Mouse (Mus musculus): ENCODE measurements around the gene Btn2a2. TPM values are rescaled to one million over a fixed set of nuclear protein-coding genes. Genes with fewer than 3 reads are reported as not detected.

Gene Btn2a2
- total and polyA plus RNA-seq, 3 experiments, result 1.2 to 2.1 (median 1.3) TPM

DNA sequence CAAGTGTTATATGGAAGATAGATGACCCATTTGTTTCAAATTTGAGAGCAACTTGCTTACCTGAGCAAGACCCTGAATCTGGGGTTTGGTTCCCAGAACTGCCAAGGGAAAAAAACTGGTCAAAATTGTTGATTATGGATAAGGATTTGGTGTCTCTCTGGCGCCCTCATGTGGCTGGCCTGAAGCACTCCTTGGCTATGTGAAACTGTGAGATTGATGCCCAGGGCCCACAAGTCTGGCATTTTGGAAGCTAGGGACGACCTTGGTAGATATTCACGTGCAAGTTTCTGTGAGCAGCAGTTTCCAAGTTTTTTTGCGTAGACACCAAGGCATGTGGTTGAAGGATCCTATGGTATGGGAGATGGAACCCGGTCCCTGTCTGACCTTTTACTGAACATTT, 36.0 kb upstream of the Btn2a2 start (continued):
- peak; percentile 74 for TF ChIP-seq BHLHE40 (IDR thresholded peaks at IDR 0.05; ENCODE audit: low read depth, low read length)
- TF ChIP-seq NELFE (IDR thresholded peaks at IDR 0.05; ENCODE audit: low read depth, low read length), result peak; percentile 50; the same call in 1 of the 2 replicates
- no peak for TF ChIP-seq TBP (conservative IDR thresholded peaks at IDR 0.05; ENCODE audit: low read depth, low read length)
- peak; percentile 84 to 94 for TF ChIP-seq CTCF (conservative IDR thresholded peaks at IDR 0.05 in 1 of 2, IDR thresholded peaks at IDR 0.05 in 1 of 2; ENCODE audit: low read depth in 2 of 2, low read length in 2 of 2)
- TF ChIP-seq KAT2A (IDR thresholded peaks at IDR 0.05; ENCODE audit: insufficient replicate concordance, low read length), result no peak
- no peak for TF ChIP-seq ZKSCAN1 (IDR thresholded peaks at IDR 0.05; ENCODE audit: borderline replicate concordance, low read depth, low read length)
- TF ChIP-seq ZNF384 (IDR thresholded peaks at IDR 0.05; ENCODE audit: low read depth, low read length), result peak; percentile 89
- no peak for TF ChIP-seq MAX (IDR thresholded peaks at IDR 0.05; ENCODE audit: low read length)

DNA sequence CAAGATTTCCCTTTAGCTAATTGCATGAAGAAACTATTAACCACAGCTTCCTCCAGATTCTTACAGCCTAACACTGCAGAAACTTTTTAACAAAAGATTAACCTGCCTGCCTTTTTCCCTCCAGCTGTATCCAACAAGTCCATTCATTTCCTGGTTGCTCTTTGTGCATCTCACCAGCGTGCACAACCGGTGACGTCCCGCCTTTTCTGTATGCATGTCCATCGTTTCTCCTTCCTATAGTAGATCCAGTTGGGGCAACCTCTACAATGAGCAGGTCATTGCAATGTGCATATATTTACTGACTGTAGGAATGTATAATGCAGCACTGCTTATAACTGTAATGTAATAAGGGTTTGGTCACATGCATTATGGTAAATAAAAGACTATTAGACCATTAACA, 35.3 kb upstream of the Btn2a2 start:
- Histone ChIP-seq H3K4me3 (replicated peaks in 1 of 3; ENCODE audit: low read depth in 2 of 3, low read length in 2 of 3, poor library complexity in 1 of 3) (no peak overlapping the region), H3K79me2 (replicated peaks; ENCODE audit: control insufficient read depth, extremely low read depth, insufficient read depth, poor library complexity, severe bottlenecking) (no peaks in the 10 kb centered on the region), H3K9ac (ENCODE audit: insufficient read depth, low read depth) (no peak overlapping the region), H3K27ac (ENCODE audit: insufficient read depth, low read depth) (no peak overlapping the region), H3K4me2 (ENCODE audit: insufficient read depth, low read depth, poor library complexity, severe bottlenecking) (peak overlapping the region; percentile 8; the same call in 1 of the 2 replicates), H3K4me1 (ENCODE audit: control insufficient read depth in 1 of 2, insufficient read depth in 2 of 2) (peaks cover 3 to 53% of the 10 kb centered on the region in 2 experiments; a peak in 3 of 4 replicates), H3K36me3 (replicated peaks in 1 of 2; ENCODE audit: control insufficient read depth in 1 of 2, insufficient read depth in 1 of 2, low read length in 1 of 2) (no peaks in the 10 kb centered on the region), H3K9me3 (replicated peaks; ENCODE audit: low read length) (no peaks in the 10 kb centered on the region), H3K27me3 (replicated peaks) (no peaks in the 10 kb centered on the region)
- in situ Hi-C loops (cut with MboI; ENCODE audit: low pct_ligation_motif_present, low pct_unique_long_range_greater_than_20kb, low sequenced_read_pairs), result loop anchor here (5.0 to 25.0 kb wide), 3 partner anchors 92 to 1587 kb away; partner anchors contain the start of genes Hist1h2ah, Hist1h2bk and Zfp184
- dilution Hi-C loops (cut with MboI; ENCODE audit: extremely low pct_ligation_motif_present, extremely low pct_unique_long_range_greater_than_20kb, low sequenced_read_pairs), result no loop called here
- TF ChIP-seq CTCF (conservative IDR thresholded peaks at IDR 0.05 in 1 of 2, IDR thresholded peaks at IDR 0.05 in 1 of 2; ENCODE audit: low read depth in 2 of 2, low read length in 2 of 2) (no peak), CHD1 (IDR thresholded peaks at IDR 0.05; ENCODE audit: low read depth, low read length) (no peak), JUND (conservative IDR thresholded peaks at IDR 0.05; ENCODE audit: low read depth, low read length) (no peak)
- DNase-seq (ENCODE audit: extremely low read depth), result no peak

DNA sequence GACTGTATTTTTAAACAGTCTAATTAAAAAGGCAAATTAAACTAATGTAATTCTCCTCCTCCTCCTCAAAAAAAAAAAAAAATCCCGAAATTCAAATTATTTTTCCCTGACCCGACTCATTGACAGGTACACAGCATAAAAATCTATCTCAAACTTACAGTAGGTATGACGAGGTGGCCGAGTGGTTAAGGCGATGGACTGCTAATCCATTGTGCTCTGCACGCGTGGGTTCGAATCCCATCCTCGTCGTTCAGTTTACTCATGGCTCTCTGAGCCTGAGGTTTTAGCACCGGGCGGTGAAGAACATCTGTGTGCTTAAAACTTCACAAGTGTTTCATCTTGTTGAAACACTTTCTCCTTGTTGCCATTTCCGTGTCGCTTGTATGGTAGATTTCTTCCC, 33.0 kb upstream of the Btn2a2 start:
- DNase-seq (ENCODE audit: extremely low read depth), result peak; percentile 85
- TF ChIP-seq ZKSCAN1 (IDR thresholded peaks at IDR 0.05; ENCODE audit: borderline replicate concordance, low read depth, low read length), result no peak
- TF ChIP-seq MEF2A (IDR thresholded peaks at IDR 0.05; ENCODE audit: borderline replicate concordance, low read depth, low read length), result peak; percentile 35; the same call in 1 of the 2 replicates
- TF ChIP-seq NRF1 (IDR thresholded peaks at IDR 0.05; ENCODE audit: low read depth, low read length), result peak; percentile 66; the same call in 1 of the 2 replicates
- TF ChIP-seq KAT2A (IDR thresholded peaks at IDR 0.05; ENCODE audit: insufficient replicate concordance, low read length), result 0 out of 2 replicates have a peak, but pooled peaks have one; percentile 35
- TF ChIP-seq USF1 (IDR thresholded peaks at IDR 0.05; ENCODE audit: low read depth, low read length), result no peak
- peak; percentile 97 for TF ChIP-seq MAFK (IDR thresholded peaks at IDR 0.05; ENCODE audit: insufficient replicate concordance, low read length)
- no peak for TF ChIP-seq ZMIZ1 (IDR thresholded peaks at IDR 0.05; ENCODE audit: low read depth, low read length)
- TF ChIP-seq EP300 (IDR thresholded peaks at IDR 0.05; ENCODE audit: low read length), result no peak
- TF ChIP-seq CHD2 (IDR thresholded peaks at IDR 0.05; ENCODE audit: low read length), result no peak
- TF ChIP-seq E2F4 (IDR thresholded peaks at IDR 0.05; ENCODE audit: insufficient replicate concordance, low read depth, low read length), result peak; percentile 87; the same call in 1 of the 2 replicates
- no peak for TF ChIP-seq USF2 (conservative IDR thresholded peaks at IDR 0.05; ENCODE audit: low read depth, low read length)
- TF ChIP-seq ZNF384 (IDR thresholded peaks at IDR 0.05; ENCODE audit: low read depth, low read length), result peak; percentile 86
- TF ChIP-seq TBP (conservative IDR thresholded peaks at IDR 0.05; ENCODE audit: low read depth, low read length), result peak; percentile 100
- no peak for TF ChIP-seq POLR2A (IDR thresholded peaks at IDR 0.05; ENCODE audit: low read depth, low read length)
- peak; percentile 98 for TF ChIP-seq ELF1 (IDR thresholded peaks at IDR 0.05; ENCODE audit: low read depth, low read length)
- H3K4me2 ChIP-seq (ENCODE audit: insufficient read depth, low read depth, poor library complexity, severe bottlenecking), result peak overlapping the region; percentile 71
- H3K79me2 ChIP-seq (replicated peaks; ENCODE audit: control insufficient read depth, extremely low read depth, insufficient read depth, poor library complexity, severe bottlenecking), result no peaks in the 10 kb centered on the region
- H3K4me3 ChIP-seq (replicated peaks in 1 of 3; ENCODE audit: low read depth in 2 of 3, low read length in 2 of 3, poor library complexity in 1 of 3), result peak overlapping the region in 2 of 3 experiments; percentile 26 to 35
- in situ Hi-C loops (cut with MboI; ENCODE audit: low pct_ligation_motif_present, low pct_unique_long_range_greater_than_20kb, low sequenced_read_pairs), result loop anchor here (5.0 to 25.0 kb wide), 3 partner anchors 89 to 1584 kb away; partner anchors contain the start of genes Hist1h2ah, Hist1h2bk and Zfp184
- no peaks in the 10 kb centered on the region for H3K36me3 ChIP-seq (replicated peaks in 1 of 2; ENCODE audit: control insufficient read depth in 1 of 2, insufficient read depth in 1 of 2, low read length in 1 of 2)
- H3K27me3 ChIP-seq (replicated peaks), result no peaks in the 10 kb centered on the region
- no peaks in the 10 kb centered on the region for H3K9me3 ChIP-seq (replicated peaks; ENCODE audit: low read length)
- H3K9ac ChIP-seq (ENCODE audit: insufficient read depth, low read depth), result peak overlapping the region; percentile 19; the same call in 1 of the 2 replicates
- dilution Hi-C loops (cut with MboI; ENCODE audit: extremely low pct_ligation_motif_present, extremely low pct_unique_long_range_greater_than_20kb, low sequenced_read_pairs), result no loop called here
- H3K4me1 ChIP-seq (ENCODE audit: control insufficient read depth in 1 of 2, insufficient read depth in 2 of 2), result peaks cover 0 to 41% of the 10 kb centered on the region in 2 experiments; a peak in 2 of 4 replicates
- no peak overlapping the region for H3K27ac ChIP-seq (ENCODE audit: insufficient read depth, low read depth)
